Mouse (Mus musculus) C2C12 (cell line): ENCODE measurements around the gene Wdr11.

Source experiments
- CEBPB ChIP-seq: IDR thresholded peaks from one replicate; pipeline ENCODE4 v1.6.1; 2011; ENCODE audit warnings: low read depth, mild to moderate bottlenecking, control low read depth, moderate library complexity
- CTCF ChIP-seq: IDR thresholded peaks from one replicate; pipeline ENCODE4 v1.5.1; 2011; ENCODE audit not compliant: control insufficient read depth, insufficient read depth, insufficient read length
- FOSL1 ChIP-seq: IDR thresholded peaks from one replicate; pipeline ENCODE4 v1.8.0; 2011; ENCODE audit warnings: mild to moderate bottlenecking, low read length; ENCODE audit not compliant: poor library complexity, insufficient read depth, severe bottlenecking
- MAX ChIP-seq: IDR thresholded peaks from one replicate; pipeline ENCODE4 v1.6.1; 2011; ENCODE audit warnings: mild to moderate bottlenecking, control low read depth
- MYOD1 ChIP-seq: IDR thresholded peaks from one replicate; pipeline ENCODE4 v1.6.1; 2011; ENCODE audit warnings: low read depth; ENCODE audit not compliant: control insufficient read depth, insufficient read length
- MYOG ChIP-seq: IDR thresholded peaks from one replicate; pipeline ENCODE4 v1.6.1; 2011; ENCODE audit not compliant: control insufficient read depth, insufficient read length; ENCODE audit errors: extremely low read depth
- USF1 ChIP-seq: IDR thresholded peaks from one replicate; pipeline ENCODE4 v1.6.1; 2011; ENCODE audit warnings: low read depth, mild to moderate bottlenecking, control low read depth, moderate library complexity

- TF ChIP-seq CTCF (no peak), USF1 (no peak), MYOG (no peak), MYOD1 (no peak), CEBPB (no peak), MAX (no peak), FOSL1 (no peak)
These were observed 68.1 kb downstream of the Wdr11 start for GRCm38 (mm10) chr7:129659755-129660154.
